Mouse (Mus musculus): ENCODE measurements at regions not wholly inside any gene's neighbourhood (a gene's known extent, or its start where the extent isn't known, plus 50 kb on each side); places are given as distances from the start of the nearest gene placed in this dataset.

DNA sequence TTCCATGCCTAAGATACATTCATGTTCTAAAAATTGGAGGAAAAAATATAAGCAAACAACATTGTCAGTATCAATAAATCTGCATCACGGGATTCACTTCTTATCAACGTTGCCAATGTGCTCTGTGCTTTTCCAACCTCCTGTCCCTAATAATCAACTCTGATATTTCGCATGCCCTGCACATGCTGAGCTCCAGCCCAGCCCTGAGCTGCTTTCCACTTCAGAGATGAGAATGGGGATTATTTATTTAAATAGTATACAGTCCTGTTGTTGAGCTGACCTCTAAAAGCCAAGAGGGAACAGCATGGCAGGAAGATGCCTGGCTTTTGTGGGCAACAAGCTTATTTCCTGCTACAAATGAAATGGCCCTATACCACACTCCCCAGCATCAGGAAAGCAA, 786.2 kb downstream of the Car8 start:
- no peak for DNase-seq (ENCODE audit: extremely low spot score in 1 of 2, low spot score in 1 of 2)

DNA sequence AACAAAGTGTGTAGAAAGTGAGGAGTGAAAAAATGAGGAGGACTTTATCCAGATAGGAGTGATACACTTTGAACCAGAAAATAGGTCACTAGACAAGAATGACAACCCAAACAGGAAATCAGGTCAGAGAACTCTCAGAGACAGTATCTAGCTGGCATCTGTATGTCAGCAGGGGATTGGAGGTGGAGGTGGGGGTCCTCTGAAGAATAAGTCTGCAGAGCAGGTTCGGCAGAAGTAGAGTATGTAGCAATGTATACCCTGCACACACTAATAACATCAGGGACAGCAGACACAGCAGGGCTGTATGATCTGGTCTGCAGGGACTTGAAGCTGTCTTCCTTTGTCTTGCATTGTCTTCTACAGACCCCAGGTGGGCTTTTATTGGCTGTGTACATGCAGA, 787.9 kb downstream of the Car8 start:
- no peak for DNase-seq (ENCODE audit: extremely low spot score in 1 of 2, low spot score in 1 of 2)

DNA sequence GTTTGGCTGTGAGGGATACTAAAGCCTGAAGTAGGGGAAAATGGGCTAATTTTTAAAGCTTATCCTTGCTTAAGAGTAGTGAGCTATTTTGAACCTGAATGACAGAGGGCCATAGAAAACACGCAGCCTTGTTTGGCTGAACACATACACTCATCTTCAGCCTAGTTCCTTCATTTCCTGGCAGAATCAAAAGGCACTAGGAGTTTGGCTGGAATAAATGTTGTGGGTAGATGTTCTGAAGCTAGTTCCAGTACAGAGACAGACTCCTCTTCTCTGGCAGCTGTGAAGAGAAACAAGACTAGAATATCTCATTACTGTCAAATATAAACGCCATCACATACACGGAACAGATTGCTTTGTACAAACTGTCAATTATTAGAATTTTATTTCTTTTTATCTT, 809.5 kb downstream of the Car8 start:
- DNase-seq (ENCODE audit: extremely low spot score in 1 of 2, low spot score in 1 of 2) = no peak

DNA sequence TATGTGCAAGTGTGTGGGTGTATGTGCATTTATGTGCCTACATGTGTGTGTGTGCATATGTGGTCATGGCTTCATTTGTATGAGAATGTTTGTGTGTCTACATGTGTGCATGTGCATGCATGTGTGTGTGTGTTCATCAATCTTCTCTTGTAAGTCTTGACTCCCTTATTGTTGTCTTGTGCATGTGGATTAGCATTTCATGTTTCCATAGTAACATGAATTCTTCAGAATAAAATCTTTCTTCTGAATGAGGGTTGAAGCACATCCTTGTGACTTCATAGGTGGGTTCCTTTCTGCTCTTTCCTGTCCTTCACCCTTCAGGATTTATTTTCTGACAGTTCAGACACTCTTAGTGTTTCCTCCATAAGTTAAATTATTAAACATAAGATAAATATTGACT, 814.8 kb downstream of the Car8 start:
- no peak for DNase-seq (ENCODE audit: extremely low spot score in 1 of 2, low spot score in 1 of 2)

DNA sequence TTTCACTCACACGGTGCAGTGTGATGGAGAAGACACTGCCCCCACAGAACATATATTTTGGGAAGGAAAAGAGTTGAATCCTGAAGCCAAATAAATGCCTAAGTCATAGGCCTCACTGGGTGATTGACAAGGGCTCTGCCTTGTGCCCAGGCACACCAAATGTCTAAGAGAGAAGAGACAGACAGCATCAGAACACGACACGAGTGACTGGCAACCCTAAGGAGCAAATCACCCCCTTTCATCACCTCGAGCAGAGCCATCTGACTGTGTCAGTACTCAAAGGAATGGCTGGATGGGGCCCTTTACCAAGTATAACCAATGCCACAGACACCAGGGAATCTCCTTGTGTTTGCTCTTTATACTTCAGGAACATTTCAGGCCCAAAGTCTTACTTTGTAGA, 815.6 kb downstream of the Car8 start:
- no peak for DNase-seq (ENCODE audit: extremely low spot score in 1 of 2, low spot score in 1 of 2)

DNA sequence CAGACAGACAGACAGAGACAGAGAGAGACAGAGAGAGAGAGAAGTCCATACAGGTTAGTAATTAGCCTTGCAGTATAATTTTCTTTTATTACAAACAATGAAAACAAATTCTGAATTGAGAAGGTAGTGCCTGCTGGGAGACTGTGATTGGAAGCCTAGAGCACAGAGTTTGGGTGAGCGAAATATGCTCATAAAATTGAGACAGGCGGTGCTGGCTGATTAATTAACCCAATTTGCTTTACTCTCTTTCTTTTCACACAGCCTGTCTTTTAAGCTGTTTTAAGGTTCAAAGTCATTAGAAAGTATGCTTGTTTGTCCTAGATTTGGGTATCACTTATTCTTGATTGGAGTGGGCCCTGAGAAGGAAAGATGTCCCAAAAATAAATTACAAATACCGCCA, 816.1 kb downstream of the Car8 start:
- DNase-seq (ENCODE audit: extremely low spot score in 1 of 2, low spot score in 1 of 2) = no peak

DNA sequence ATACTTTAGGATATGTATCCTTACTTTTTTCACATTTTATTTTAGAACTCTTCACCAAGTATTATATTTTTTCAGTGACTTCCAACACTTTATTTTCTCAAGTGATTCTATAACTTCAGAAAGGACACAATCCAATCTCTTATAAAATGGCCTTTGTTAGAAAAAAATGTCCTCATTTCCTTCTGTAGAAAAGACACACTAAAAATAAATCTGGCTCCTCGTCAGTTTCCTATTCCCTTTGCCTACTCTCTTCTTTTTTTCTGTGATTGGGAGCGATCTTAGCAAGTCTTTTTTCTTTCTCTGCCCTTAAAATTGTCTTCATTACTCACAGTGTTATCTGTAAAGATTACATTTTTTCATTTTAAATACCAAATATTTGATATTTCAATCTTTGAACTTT, 824.5 kb downstream of the Car8 start:
- no peak for DNase-seq (ENCODE audit: extremely low spot score in 1 of 2, low spot score in 1 of 2)

DNA sequence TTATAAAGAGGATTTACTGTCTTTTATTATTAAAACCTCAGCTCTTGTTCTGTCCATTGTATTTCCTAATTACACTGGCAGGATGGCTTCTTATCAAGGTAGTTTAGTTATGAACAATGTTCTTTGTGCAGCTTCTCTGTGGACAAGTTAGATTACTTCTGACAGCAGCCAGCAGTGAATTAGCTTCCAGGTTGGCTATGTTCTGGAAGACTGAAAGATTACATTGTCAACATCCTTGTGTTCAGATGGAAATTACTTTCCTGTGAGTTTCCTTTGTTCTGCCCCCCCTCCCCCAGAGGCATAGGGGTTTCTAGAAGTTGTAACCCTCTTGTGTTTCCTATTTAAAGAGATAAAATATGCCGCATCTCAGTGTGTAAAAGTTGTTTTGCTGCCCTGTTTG, 846.1 kb downstream of the Car8 start:
- DNase-seq (ENCODE audit: extremely low spot score in 1 of 2, low spot score in 1 of 2) = no peak

DNA sequence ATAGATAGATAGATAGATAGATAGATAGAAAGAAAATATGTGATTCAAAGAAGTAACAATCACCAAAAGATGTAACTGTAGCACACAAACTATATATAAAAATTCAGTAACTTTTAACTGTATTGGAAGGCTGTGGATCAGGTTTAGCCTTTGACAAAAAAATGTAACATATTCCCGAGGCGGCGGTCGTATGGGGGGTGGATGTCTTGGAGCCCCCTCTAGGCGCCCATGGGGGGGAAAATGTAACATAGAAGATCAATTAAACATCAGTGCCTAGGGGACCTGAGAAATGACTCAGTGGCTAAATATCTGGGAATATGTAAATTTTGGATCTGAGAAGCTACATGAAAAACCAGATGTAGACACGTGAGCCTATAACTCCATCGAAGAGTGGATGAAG, 847.2 kb downstream of the Car8 start:
- DNase-seq (ENCODE audit: extremely low spot score in 1 of 2, low spot score in 1 of 2) = peak in 1 of 2 experiments; percentile 35

DNA sequence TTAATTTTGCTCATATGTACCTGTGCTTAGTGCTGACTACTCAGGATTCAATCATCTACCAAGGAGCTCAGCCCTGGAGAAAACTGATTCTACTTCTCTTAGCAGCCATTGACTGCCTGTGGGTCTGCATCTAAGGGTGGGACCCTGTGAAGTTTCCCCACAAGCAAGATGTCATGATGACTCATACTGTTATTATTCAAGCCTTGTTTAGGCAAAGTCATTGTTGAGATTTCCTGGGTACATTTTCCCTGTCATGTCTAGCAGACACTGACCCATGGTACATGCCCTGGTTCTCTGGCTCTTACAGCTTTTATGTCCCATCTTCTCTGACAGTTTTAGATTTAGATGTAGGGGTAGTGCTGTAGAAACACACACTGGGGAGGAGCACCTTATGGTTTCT, 853.8 kb downstream of the Car8 start:
- DNase-seq (ENCODE audit: extremely low spot score in 1 of 2, low spot score in 1 of 2) = no peak

DNA sequence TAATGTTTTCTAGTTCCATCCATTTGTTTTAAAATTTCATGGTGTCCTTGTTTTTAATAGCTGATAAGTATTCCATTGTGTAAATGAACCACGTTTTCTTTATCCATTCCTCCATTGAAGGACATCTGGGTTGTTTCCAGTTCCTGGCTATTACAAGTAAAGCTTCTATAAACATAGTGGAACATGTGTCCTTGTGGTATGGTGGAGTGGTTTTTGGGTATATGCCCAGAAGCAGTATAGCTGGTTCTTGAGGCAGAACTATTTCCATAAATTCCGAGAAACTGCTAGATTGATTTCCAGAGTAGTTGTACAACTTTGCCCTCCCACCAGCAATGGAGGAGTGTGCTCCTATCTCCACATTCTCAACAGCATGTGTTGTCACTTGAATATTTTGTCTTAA, 858.8 kb downstream of the Car8 start:
- DNase-seq (ENCODE audit: extremely low spot score in 1 of 2, low spot score in 1 of 2) = no peak

DNA sequence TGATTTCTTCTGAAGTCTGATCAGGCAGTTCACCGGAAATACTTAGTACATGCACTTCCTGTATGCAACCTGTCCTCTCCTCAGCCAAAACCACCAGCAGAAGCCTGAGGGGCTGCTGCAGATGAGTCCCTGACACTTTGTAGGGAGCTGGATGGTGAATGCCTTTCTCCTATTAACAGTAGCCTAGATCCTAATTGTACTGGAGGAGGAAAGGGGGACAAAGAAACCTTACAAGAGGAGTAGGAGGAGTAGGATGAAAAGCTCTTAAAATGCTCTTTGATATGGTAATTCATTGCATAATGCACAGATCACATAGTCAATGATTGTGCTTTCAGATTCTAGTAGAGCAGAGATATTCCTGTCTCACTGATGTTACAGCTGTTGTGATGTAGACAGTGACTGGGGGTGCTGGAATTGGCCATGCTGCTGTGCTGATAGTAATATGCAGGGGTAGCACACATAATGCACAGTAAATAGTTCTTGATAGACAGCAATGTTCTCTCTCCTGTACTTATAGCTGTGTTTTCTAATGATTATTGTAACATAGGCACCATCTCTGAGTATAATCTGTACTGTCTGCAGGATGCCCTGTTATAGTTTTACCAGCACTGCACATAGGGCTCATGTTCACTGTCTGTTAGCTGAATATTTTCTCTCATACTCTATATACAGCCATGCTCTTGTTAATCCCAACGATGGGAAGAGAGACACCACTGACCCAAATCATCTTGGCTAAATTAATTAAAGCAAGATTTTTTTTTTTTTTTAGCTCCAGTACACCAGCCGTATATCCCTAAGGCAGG, 874.4 kb downstream of the Car8 start:
- DNase-seq (ENCODE audit: extremely low spot score in 1 of 2, low spot score in 1 of 2) = no peak

DNA sequence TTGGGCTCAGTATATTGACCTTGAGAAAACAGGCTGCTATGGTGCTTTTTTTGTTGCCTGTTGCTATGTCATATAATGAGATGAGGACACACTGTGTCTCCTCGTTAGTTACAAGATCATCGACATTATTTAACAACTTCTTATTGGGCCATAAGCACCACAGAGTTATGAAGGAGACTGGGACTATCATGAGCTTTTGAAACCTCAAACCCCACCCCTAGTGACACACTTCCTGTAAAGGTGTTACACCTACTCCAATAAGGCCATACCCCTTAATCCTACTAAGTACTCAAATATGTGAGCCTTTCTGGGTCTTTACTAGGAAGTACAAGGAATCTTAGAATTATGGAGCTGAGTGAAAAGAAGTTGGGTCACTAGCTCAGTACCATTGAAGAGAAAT, 875.3 kb downstream of the Car8 start:
- no peak for DNase-seq (ENCODE audit: extremely low spot score in 1 of 2, low spot score in 1 of 2)

DNA sequence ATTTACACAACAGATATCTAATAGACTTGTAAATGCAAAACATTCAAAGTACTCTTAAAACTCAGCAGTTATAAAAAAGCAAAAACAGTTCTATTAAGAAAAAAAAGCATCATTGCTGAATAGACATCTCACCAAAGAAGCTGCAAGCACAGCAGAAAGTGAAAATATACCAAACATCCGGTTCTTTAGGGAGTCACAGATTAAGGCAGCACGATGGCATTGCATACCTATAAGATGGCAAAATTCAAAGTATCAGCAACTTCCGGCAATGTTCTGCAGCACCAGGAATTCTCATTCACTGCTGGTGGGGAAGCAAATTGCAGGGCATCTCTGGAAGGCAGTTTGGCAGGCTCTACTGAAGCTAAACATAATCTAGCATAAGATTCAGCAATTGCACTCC, 882.6 kb downstream of the Car8 start:
- DNase-seq (ENCODE audit: extremely low spot score in 1 of 2, low spot score in 1 of 2) = no peak

DNA sequence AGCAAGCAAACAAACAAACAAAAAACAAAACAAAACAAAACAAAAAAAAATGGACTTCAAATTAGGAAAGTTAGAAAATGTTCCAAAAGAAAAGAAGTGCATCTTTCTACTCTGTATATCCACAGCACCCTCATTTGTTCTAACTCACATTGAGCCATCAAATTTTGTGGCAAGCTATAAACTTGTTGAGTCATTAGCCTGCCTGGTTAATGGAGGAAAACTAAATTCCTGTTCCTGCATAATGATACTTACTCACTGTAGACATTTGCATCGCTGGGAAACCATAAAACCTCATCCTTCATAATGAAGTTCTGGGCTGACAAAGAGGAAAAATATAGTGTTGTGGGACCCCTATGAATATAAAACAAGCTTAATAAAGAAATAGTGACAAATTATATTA, 891.5 kb downstream of the Car8 start:
- no peak for DNase-seq (ENCODE audit: extremely low spot score in 1 of 2, low spot score in 1 of 2)

DNA sequence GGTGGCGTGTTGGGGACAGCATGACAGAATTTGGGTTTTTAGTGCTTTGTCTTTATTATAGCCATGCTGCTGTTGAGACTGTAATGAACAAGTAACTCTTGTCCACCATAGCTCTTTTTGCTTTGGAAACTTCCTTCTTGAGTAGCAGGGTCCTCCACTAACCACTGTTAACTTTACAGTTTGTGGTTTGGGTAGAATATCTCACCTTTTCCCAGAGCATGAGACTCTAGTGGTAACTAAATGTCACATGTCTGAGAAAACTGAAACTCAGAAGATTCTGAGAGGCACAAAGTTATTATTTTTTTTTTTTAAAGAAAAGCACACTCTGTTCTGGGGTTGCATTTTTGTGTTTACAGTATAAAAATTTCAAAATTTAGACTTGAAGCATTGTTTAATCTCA, 897.7 kb downstream of the Car8 start:
- no peak for DNase-seq (ENCODE audit: extremely low spot score in 1 of 2, low spot score in 1 of 2)

DNA sequence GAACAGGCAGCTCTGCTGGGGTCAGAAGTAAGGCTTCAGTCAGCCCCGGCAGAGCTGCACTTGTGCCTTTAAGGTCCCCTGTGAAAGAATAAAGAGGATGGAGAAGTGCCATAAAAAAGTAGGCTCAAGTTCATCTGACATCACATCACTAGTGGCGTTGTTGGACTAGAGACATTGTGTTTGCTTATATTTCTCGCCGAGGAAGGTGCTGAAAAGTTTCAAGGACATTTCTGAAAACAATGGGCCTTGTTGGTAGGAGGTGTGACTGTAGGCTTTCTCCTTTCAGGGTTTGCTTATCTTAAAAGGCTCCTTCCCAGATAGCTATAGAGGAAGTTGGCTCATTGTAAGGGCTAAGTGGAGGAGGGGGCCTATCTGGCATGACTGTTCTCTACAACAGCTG, 924.6 kb downstream of the Car8 start:
- no peak for DNase-seq (ENCODE audit: extremely low spot score in 1 of 2, low spot score in 1 of 2)

DNA sequence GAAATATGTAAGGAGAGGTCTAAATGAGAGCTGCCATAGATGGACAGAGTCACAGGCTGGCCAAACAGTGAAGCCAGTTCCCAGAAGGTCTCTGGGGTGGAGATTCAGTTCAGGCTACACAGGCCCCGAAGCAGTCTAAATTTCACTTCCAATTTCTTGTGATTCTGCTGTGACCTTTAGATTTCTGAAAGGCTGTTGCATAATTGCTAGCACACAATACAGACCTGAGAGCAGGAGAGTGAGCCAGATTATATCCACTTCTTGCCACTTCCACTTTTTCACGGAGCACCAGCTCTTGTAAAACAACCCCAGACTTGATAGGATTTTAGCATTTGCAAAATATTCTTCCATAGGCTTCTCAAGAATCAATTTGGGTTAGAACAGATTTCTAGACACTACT, 925.6 kb downstream of the Car8 start:
- no peak for DNase-seq (ENCODE audit: extremely low spot score in 1 of 2, low spot score in 1 of 2)

DNA sequence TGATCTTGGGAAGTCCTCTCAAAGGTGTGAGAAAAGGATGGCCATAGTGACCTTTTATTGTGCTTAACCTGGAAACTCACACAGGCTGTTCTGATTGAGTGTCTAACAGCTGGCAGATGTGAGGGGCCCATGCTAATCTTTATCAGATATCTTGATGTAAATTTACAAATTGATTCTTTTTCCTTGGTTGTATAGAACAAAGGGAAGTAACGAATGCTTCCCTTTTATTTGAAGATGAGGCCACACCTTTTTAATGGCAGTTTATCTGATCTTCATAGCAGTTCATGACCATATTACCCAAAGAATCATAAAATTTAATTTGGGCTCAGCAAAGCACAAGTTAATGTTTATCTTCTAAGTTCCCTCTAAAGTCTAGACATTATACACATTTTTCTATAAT, 926.7 kb downstream of the Car8 start:
- no peak for DNase-seq (ENCODE audit: extremely low spot score in 1 of 2, low spot score in 1 of 2)

DNA sequence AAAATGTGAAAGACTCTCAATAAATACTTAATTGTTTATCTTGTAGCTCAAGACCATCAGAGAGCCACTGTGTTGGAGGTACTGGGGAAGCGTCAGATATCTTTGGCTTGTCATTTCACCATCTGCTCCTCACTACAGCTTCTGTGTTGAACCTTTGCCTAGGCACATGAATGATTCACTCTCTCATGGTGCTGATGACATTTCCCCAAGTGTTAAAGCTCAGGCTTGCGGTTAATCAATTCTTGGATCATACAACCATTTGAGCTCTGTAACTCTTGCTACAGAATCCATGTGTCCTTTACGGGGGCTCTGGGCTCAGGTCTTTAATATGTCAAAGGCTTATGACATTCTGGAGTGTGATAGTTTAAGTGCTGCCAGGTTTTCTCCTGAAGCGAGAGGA, 969.8 kb downstream of the Car8 start:
- DNase-seq (ENCODE audit: extremely low spot score in 1 of 2, low spot score in 1 of 2) = no peak

DNA sequence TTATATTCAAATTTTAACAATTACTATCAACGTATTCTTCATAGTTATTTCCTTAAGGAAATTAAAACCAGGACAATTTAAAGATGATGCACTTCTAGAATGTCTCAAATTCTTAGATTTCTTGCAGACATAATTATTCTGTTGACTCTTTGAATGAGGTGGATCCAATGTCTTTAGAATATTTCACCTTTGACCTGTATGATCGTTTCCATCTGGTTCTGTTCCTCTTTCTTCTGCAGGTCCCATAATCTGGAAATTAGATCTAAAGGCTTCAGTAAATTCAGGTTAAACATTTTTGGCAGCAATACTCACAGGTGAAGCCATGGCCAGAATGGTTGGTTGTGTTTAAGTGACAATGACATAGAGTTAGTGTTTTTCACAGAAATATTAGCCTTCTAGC, 982.4 kb downstream of the Car8 start:
- no peak for DNase-seq (ENCODE audit: extremely low spot score in 1 of 2, low spot score in 1 of 2)

DNA sequence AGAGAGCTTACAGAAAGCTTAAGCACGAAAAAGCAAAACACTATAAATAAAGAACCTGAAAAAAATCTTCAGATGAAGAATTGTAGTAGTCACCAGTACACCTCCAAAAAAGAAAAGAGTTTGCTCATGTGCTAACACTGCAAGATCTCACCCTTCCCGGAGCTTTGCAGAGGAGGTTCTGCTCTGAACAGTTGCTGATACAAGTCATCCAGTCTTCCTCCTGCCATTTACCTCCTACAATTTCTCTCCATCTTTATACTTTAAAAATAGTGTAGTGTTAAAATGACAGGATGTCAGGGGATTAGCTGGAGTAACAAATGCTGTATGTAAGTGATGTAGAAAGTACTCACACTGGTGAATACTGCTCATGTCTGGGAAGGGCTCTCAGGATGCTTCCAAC, 985.2 kb downstream of the Car8 start:
- no peak for DNase-seq (ENCODE audit: extremely low spot score in 1 of 2, low spot score in 1 of 2)

DNA sequence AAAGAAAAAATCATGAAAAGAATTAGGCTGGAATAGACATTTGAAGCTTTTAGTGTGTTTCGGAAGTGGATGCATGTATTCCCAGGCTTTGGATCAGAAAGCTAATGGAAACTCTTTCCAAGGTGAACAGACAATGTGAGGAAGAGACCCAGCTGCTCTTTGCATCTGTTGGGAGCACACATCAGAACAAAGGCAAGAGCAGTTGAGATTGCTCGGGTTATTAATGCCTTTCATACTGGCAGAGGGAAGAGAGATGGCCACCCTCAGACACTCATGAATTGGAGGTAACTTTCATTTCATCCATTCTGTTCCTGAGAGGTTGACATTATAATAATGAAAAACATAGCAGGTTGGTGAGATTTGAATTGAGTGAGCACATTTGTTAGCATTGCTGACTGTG, 987.2 kb downstream of the Car8 start:
- DNase-seq (ENCODE audit: extremely low spot score in 1 of 2, low spot score in 1 of 2) = no peak

Data from layer of hippocampus, postnatal 25 days (tissue).